Mouse (Mus musculus) C2C12 (cell line): ENCODE measurements at regions not wholly inside any gene's neighbourhood (a gene's known extent, or its start where the extent isn't known, plus 50 kb on each side); places are given as distances from the start of the nearest gene placed in this dataset.

ENCODE experiments used
- CEBPB ChIP-seq: IDR thresholded peaks from one replicate; pipeline ENCODE4 v1.6.1; 2011; ENCODE audit warnings: low read depth, mild to moderate bottlenecking, control low read depth, moderate library complexity
- CTCF ChIP-seq: IDR thresholded peaks from one replicate; pipeline ENCODE4 v1.5.1; 2011; ENCODE audit not compliant: control insufficient read depth, insufficient read depth, insufficient read length
- MAX ChIP-seq: IDR thresholded peaks from one replicate; pipeline ENCODE4 v1.6.1; 2011; ENCODE audit warnings: mild to moderate bottlenecking, control low read depth
- MYOD1 ChIP-seq: IDR thresholded peaks from one replicate; pipeline ENCODE4 v1.6.1; 2011; ENCODE audit warnings: low read depth; ENCODE audit not compliant: control insufficient read depth, insufficient read length
- MYOG ChIP-seq: IDR thresholded peaks from one replicate; pipeline ENCODE4 v1.6.1; 2011; ENCODE audit not compliant: control insufficient read depth, insufficient read length; ENCODE audit errors: extremely low read depth
- USF1 ChIP-seq: IDR thresholded peaks from one replicate; pipeline ENCODE4 v1.6.1; 2011; ENCODE audit warnings: low read depth, mild to moderate bottlenecking, control low read depth, moderate library complexity

- TF ChIP-seq CTCF (no peak), MAX (no peak), MYOG (no peak), USF1 (no peak), CEBPB (no peak), MYOD1 (no peak)
Observed at GRCm38 (mm10) chr1:154975732-154976131, 91.4 kb upstream of the Cacna1e start.
